Mouse (Mus musculus) heart, adult 18-20 months (tissue): ENCODE data around the gene Olfr1507. TPM values are rescaled to one million over a fixed set of nuclear protein-coding genes. Genes with fewer than 3 reads are reported as not detected.

Experiments used
- DNase-seq, 2 experiments: peaks; one replicate each; pipeline ENCODE4 v3.0.0; 2021 to 2022; ENCODE audit warnings: mixed read lengths in 1 of 2
- long read RNA-seq, 2 experiments: library from polyadenylated mRNA; stranded (forward); transcript quantifications; one replicate each; pipeline ENCODE4 v2.0.0; 2021
- total RNA-seq, 2 experiments: library from RNA; stranded (reverse); gene quantifications; 2 replicates each; pipeline ENCODE4 v1.2.3; 2021

The Olfr1507 gene
- not detected for total RNA-seq
- long read RNA-seq, experiment 1, result 0 reads
- long read RNA-seq, experiment 2, result 0 reads

DNA sequence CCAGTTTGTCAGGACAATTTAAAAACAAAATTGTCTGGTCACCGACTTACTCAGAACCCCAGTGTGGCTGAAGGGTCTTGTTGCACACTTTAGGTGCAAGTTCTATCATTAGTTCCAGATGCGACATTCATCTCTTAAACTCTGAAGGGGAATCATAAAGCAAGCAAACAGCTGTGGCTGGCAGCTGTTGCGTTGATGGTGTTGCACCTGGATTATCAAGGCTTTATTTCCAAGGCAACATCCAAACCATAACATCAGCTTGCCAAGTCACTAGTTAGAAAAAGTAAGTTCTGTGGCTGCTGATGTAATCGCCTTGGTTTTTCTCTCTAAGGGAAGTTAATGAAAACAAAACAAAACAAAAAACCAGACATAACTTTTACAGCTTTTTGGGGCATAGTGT, at the start of gene Olfr1507:
TSS of gene Olfr1507 (minus strand) at position 234 of the 400 bp plus-strand sequence.
- DNase-seq, result no peak

DNA sequence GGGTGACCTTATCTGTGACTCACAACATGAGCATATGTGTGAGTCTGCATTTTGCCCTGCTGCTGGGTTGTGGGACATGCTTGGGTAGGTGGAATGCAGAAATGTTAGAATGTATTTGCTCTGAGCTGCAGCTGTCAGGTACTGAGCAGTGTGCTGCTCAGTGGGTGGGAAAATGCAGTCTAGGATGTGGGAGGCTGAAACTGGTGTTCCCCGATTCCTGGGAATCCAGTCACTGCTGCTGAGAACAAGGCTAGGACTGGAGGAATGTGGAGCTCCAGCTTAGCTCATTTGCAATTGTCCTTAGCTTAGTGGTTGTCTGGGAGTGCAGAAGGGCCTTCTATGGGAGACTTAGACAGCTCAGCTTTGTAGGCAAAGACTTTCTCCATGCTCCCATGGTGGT, 37.8 kb upstream of the Olfr1507 start:
- DNase-seq, result no peak

DNA sequence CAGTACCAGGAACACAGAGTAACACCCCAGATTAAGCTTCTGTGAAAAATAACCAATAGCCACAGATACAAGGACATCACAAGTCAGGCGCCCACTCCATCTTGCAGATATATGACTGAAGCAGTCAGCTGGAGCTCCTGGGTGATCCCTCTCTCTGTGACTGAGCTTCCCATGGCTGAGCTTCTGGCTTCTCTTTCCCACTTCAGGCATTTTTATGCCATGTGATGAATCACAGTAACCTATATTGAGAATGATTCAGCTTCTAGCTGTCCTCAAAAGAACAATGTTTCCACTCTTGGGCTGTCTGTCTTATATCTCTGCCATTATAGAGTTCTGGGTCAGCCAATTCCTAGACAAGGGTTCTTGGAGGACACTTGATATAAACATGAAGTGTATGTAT, 29.4 kb upstream of the Olfr1507 start:
- no peak for DNase-seq

DNA sequence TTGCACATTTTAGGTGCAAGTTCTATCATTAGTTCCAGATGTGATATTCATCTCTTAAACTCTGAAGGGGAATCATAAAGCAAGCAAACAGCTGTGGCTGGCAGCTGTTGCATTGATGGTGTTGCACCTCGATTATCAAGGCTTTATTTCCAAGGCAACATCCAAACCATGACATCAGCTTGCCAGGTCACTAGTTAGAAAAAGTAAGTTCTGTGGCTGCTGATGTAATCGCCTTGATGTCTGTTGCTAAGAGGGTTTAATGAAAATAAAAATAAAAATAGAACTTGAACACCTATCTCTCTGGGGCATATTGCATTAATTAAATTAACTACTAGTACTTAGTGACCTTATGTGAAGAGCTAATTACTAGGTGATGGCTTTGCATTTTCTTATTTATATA, 28.2 kb downstream of the Olfr1507 start, which contains the start of gene Olfr1508:
TSS of gene Olfr1508 (minus strand) at position 101 of the 400 bp plus-strand sequence.
- DNase-seq, result no peak

DNA sequence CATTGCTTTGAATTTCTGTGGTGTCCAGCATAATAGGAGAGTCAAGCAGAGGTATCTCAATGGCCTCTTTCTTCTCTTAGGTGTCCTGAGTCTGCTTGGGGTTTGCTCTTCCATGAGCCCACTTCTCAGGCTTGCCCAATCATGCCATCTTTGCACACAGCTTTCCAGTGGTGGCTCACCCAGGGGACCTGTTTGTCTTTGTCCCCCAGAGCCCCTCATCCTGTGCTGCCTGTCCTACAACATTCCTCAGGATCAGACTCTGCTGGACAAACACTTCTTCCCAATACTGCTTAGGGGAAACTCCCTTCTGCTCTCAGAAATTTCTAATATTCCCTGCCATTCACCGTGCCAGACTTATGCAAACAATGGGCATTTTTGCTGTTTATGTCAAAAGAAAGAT, 29.8 kb downstream of the Olfr1507 start:
- DNase-seq, result no peak

DNA sequence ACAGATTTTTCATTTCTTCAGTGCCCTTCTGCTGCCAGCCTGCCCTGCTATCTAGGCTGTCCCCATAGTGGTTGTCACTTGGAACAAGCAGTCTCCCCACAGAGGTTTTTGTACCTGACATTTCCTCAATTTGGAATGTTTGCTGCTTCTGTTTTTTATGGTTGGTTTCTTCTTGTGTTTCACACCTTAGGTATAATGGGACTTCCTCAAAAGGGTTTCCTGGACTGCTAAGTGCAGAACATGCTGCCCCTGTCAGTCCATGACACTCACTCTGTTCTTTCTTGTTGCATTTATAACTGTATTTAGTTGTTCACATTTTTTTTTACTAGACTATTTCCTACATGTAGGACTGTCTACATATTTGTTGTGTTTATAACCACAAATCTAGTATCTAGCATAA, 33.6 kb downstream of the Olfr1507 start:
- no peak for DNase-seq

DNA sequence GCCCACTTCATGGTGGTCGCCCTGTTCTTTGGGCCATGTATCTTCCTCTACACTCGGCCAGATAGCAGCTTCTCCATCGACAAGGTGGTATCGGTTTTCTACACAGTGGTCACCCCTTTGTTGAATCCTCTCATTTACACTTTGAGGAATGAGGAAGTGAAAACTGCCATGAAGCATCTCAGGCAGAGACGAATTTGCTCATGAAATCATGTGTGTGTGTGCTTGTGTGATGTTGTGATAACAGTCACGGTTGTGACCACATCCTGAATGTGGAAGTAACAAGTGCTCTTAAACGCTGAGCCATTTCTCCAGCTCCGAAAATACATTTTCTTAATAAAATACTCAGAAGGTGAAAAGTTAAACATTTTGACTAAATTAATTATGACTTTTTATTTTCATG, 44.4 kb downstream of the Olfr1507 start:
- DNase-seq, result peak in 1 of 2 experiments; percentile 9

DNA sequence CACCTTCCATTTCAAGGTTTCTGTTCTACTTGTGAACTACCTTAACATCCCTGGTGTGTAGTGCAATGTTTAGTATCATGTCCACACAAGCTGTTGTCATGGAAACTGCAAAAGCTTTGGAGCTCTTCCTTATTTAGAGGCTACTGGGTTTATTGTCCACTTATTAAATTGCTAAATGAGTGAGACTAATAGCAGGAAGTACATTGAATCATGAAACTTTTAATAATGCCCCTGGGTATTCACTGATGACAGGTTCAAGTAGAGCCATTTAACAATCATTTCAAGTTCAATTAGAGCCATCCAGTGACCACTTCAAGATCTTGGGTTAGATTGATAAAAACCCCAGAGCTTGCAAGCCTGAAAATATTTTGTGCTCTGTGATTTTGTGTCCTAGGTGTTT, 52.9 kb downstream of the Olfr1507 start, which contains the start of gene Olfr1509:
TSS of gene Olfr1509 (plus strand) at position 301 of the 400 bp plus-strand sequence.
- DNase-seq, result no peak

Other genes with a start within 250 kb of the Olfr1507 start
- gene Chd8, start 238.0 kb downstream of the Olfr1507 start, total RNA-seq, result 10 to 100 TPM; 34.2 to 37.7 TPM
- gene Tox4, start 216.6 kb downstream of the Olfr1507 start, total RNA-seq, result 10 to 100 TPM; 30.3 to 35.8 TPM
- gene Rab2b, start 216.2 kb downstream of the Olfr1507 start, total RNA-seq, result 1 to 10 TPM; 3.8 to 5.5 TPM
- gene Mettl3, start 190.6 kb downstream of the Olfr1507 start, total RNA-seq, result 10 to 100 TPM; 16.2 to 18.1 TPM
- gene Sall2, start 167.0 kb downstream of the Olfr1507 start, total RNA-seq, result 1 to 10 TPM in 1 of 2 experiments, under 1 TPM in 1; 0.97 to 1.0 TPM
- gene Olfr1513, start 139.3 kb downstream of the Olfr1507 start, total RNA-seq, result not detected
- gene Olfr1512, start 116.6 kb downstream of the Olfr1507 start, total RNA-seq, result not detected
- not detected for gene Olfr1511, start 98.4 kb downstream of the Olfr1507 start, total RNA-seq
- not detected for gene Olfr1510, start 81.4 kb downstream of the Olfr1507 start, total RNA-seq
- gene Olfr1509, start 52.8 kb downstream of the Olfr1507 start, total RNA-seq, result not detected
- gene Olfr1508, start 28.3 kb downstream of the Olfr1507 start, total RNA-seq, result not detected